Mouse (Mus musculus): ENCODE data around the gene Prph2.

- no peak for TF ChIP-seq EP300 (IDR thresholded peaks at IDR 0.05; ENCODE audit: insufficient read depth, low read depth, low read length)
- no peak for TF ChIP-seq CTCF (IDR thresholded peaks at IDR 0.05)
These were observed 4.9 kb downstream of the Prph2 start for GRCm38 (mm10) chr17:46915129-46915528.

All from heart, adult 2 months (tissue).